Mouse (Mus musculus): Measurements from ENCODE around the gene Rps21. TPM values are rescaled to one million over a fixed set of nuclear protein-coding genes. Genes with fewer than 3 reads are reported as not detected.

The Rps21 gene
- 2,052 and 2,661 TPM in 2 replicates for polyA plus RNA-seq (2012; rRNA removed)

- H3K4me3 ChIP-seq (replicated peaks; ENCODE audit: extremely low read depth, low read depth, low read length) = peak within 1 kb of the TSS; percentile 77
- H3K4me1 ChIP-seq (ENCODE audit: control insufficient read depth, insufficient read depth, low read length) = peaks cover 4% of the 10 kb centered on the region
- TF ChIP-seq CTCF (IDR thresholded peaks at IDR 0.05; ENCODE audit: insufficient read depth, low read length) (no peak), POLR2A (IDR thresholded peaks at IDR 0.05; ENCODE audit: borderline replicate concordance, extremely low read depth, low read depth, low read length) (peak; percentile 94; the same call in 1 of the 2 replicates)
- under 1% methylated on average over 38 of the region's 38 CpGs for WGBS
- DNase-seq = peak; percentile 96
These were observed at the start of gene Rps21 for GRCm38 (mm10) chr2:180257001-180257521. TSS of gene Rps21 (plus strand) at chr2:180257377.

- 53% methylated on average over 7 of the region's 7 CpGs for WGBS
These were observed 49.3 kb upstream of the Rps21 start for GRCm38 (mm10) chr2:180207840-180208239.

GRCm38 (mm10) chr2:180208976-180209375 lies 48.2 kb upstream of the Rps21 start:
- Histone ChIP-seq H3K4me1 (ENCODE audit: control insufficient read depth, insufficient read depth, low read length) (peaks cover under 1% of the 10 kb centered on the region), H3K4me3 (replicated peaks; ENCODE audit: extremely low read depth, low read depth, low read length) (no peak overlapping the region)
- no peak for DNase-seq
- TF ChIP-seq POLR2A (IDR thresholded peaks at IDR 0.05; ENCODE audit: borderline replicate concordance, extremely low read depth, low read depth, low read length) (no peak), CTCF (IDR thresholded peaks at IDR 0.05; ENCODE audit: insufficient read depth, low read length) (no peak)
- WGBS = 82% methylated on average over 1 of the region's 1 CpGs

More at GRCm38 (mm10) chr2:180207840-180208239, 49.3 kb upstream of the Rps21 start:
- Histone ChIP-seq H3K4me3 (replicated peaks; ENCODE audit: extremely low read depth, low read depth, low read length) (no peak overlapping the region), H3K4me1 (ENCODE audit: control insufficient read depth, insufficient read depth, low read length) (no peaks in the 10 kb centered on the region)
- TF ChIP-seq POLR2A (IDR thresholded peaks at IDR 0.05; ENCODE audit: borderline replicate concordance, extremely low read depth, low read depth, low read length) = no peak
- peak; percentile 80 for TF ChIP-seq CTCF (IDR thresholded peaks at IDR 0.05; ENCODE audit: insufficient read depth, low read length)
- peak; percentile 49 for DNase-seq

- WGBS = 94% methylated on average over 3 of the region's 3 CpGs
- Histone ChIP-seq H3K4me3 (replicated peaks; ENCODE audit: extremely low read depth, low read depth, low read length) (no peak overlapping the region), H3K4me1 (ENCODE audit: control insufficient read depth, insufficient read depth, low read length) (peaks cover 30% of the 10 kb centered on the region)
- DNase-seq = no peak
- no peak for TF ChIP-seq POLR2A (IDR thresholded peaks at IDR 0.05; ENCODE audit: borderline replicate concordance, extremely low read depth, low read depth, low read length)
- TF ChIP-seq CTCF (IDR thresholded peaks at IDR 0.05; ENCODE audit: insufficient read depth, low read length) = no peak
These were observed 44.9 kb upstream of the Rps21 start for GRCm38 (mm10) chr2:180212255-180212654.

- peaks cover 50% of the 10 kb centered on the region for H3K4me1 ChIP-seq (ENCODE audit: control insufficient read depth, insufficient read depth, low read length)
- peak; percentile 42 for DNase-seq
- WGBS = 24% methylated on average over 4 of the region's 4 CpGs
- no peak overlapping the region for H3K4me3 ChIP-seq (replicated peaks; ENCODE audit: extremely low read depth, low read depth, low read length)
- no peak for TF ChIP-seq CTCF (IDR thresholded peaks at IDR 0.05; ENCODE audit: insufficient read depth, low read length)
- no peak for TF ChIP-seq POLR2A (IDR thresholded peaks at IDR 0.05; ENCODE audit: borderline replicate concordance, extremely low read depth, low read depth, low read length)
These were observed 42.7 kb upstream of the Rps21 start for GRCm38 (mm10) chr2:180214352-180214978.

GRCm38 (mm10) chr2:180215011-180215461 lies 42.1 kb upstream of the Rps21 start:
- no peak overlapping the region for H3K4me3 ChIP-seq (replicated peaks; ENCODE audit: extremely low read depth, low read depth, low read length)
- DNase-seq = no peak
- TF ChIP-seq CTCF (IDR thresholded peaks at IDR 0.05; ENCODE audit: insufficient read depth, low read length) = no peak
- TF ChIP-seq POLR2A (IDR thresholded peaks at IDR 0.05; ENCODE audit: borderline replicate concordance, extremely low read depth, low read depth, low read length) = no peak
- WGBS = 39% methylated on average over 8 of the region's 8 CpGs
- H3K4me1 ChIP-seq (ENCODE audit: control insufficient read depth, insufficient read depth, low read length) = peaks cover 55% of the 10 kb centered on the region

- 13% methylated on average over 6 of the region's 6 CpGs for WGBS
These were observed 41.2 kb upstream of the Rps21 start for GRCm38 (mm10) chr2:180215951-180216350.

GRCm38 (mm10) chr2:180216921-180217320 lies 40.3 kb upstream of the Rps21 start:
- 23% methylated on average over 5 of the region's 5 CpGs for WGBS
- Histone ChIP-seq H3K4me1 (ENCODE audit: control insufficient read depth, insufficient read depth, low read length) (peaks cover 68% of the 10 kb centered on the region), H3K4me3 (replicated peaks; ENCODE audit: extremely low read depth, low read depth, low read length) (no peak overlapping the region)
- TF ChIP-seq CTCF (IDR thresholded peaks at IDR 0.05; ENCODE audit: insufficient read depth, low read length) = no peak
- TF ChIP-seq POLR2A (IDR thresholded peaks at IDR 0.05; ENCODE audit: borderline replicate concordance, extremely low read depth, low read depth, low read length) = no peak
- no peak for DNase-seq

More at GRCm38 (mm10) chr2:180215951-180216350, 41.2 kb upstream of the Rps21 start:
- TF ChIP-seq CTCF (IDR thresholded peaks at IDR 0.05; ENCODE audit: insufficient read depth, low read length) (no peak), POLR2A (IDR thresholded peaks at IDR 0.05; ENCODE audit: borderline replicate concordance, extremely low read depth, low read depth, low read length) (no peak)
- peak; percentile 56 for DNase-seq
- Histone ChIP-seq H3K4me3 (replicated peaks; ENCODE audit: extremely low read depth, low read depth, low read length) (no peak overlapping the region), H3K4me1 (ENCODE audit: control insufficient read depth, insufficient read depth, low read length) (peaks cover 61% of the 10 kb centered on the region)

GRCm38 (mm10) chr2:180217587-180217986 lies 39.6 kb upstream of the Rps21 start:
- 33% methylated on average over 8 of the region's 8 CpGs for WGBS
- Histone ChIP-seq H3K4me1 (ENCODE audit: control insufficient read depth, insufficient read depth, low read length) (peaks cover 74% of the 10 kb centered on the region), H3K4me3 (replicated peaks; ENCODE audit: extremely low read depth, low read depth, low read length) (no peak overlapping the region)
- TF ChIP-seq CTCF (IDR thresholded peaks at IDR 0.05; ENCODE audit: insufficient read depth, low read length) (no peak), POLR2A (IDR thresholded peaks at IDR 0.05; ENCODE audit: borderline replicate concordance, extremely low read depth, low read depth, low read length) (no peak)
- peak; percentile 82 for DNase-seq

GRCm38 (mm10) chr2:180218241-180218640 lies 38.9 kb upstream of the Rps21 start:
- Histone ChIP-seq H3K4me1 (ENCODE audit: control insufficient read depth, insufficient read depth, low read length) (peaks cover 81% of the 10 kb centered on the region), H3K4me3 (replicated peaks; ENCODE audit: extremely low read depth, low read depth, low read length) (no peak overlapping the region)
- TF ChIP-seq CTCF (IDR thresholded peaks at IDR 0.05; ENCODE audit: insufficient read depth, low read length) = no peak
- TF ChIP-seq POLR2A (IDR thresholded peaks at IDR 0.05; ENCODE audit: borderline replicate concordance, extremely low read depth, low read depth, low read length) = no peak
- 32% methylated on average over 3 of the region's 3 CpGs for WGBS
- DNase-seq = no peak

Data from lung, adult 2 months (tissue).